ENCODE assay signal across 8 mouse cellular contexts in genomic region chr9:54559771-54560471, GRCm38 (mm10). TPM values are rescaled to one million over a fixed set of nuclear protein-coding genes. Genes with fewer than 3 reads are reported as not detected.
DNase-seq lines count a peak whose midpoint lies in the region; ATAC-seq and TF ChIP-seq lines count a peak whose summit lies in the region.

Gene Cib2 (minus strand): TSS chr9:54560218.

- peak within 1 kb of the TSS; percentile 45 for H3K4me3 ChIP-seq in forebrain, embryonic 11.5 days (ENCODE audit: low read depth, low read length)
- H3K4me3 ChIP-seq in heart, embryonic 15.5 days, result peak within 1 kb of the TSS; percentile 62
- H3K4me3 ChIP-seq in liver, embryonic 14.5 days (ENCODE audit: insufficient read depth in 1 of 2, low read depth in 2 of 2, low read length in 2 of 2), result peak within 1 kb of the TSS; percentile 47 to 55
- H3K4me3 ChIP-seq in neural tube, embryonic 11.5 days (ENCODE audit: low read depth, low read length), result peak within 1 kb of the TSS; percentile 49
- H3K4me3 ChIP-seq in stomach, embryonic 16.5 days (replicated peaks; ENCODE audit: low read length), result peak within 1 kb of the TSS; percentile 66

- peak; percentile 54 for TF ChIP-seq CTCF in liver, embryonic 14.5 days (IDR thresholded peaks at IDR 0.05; ENCODE audit: low read depth)

- ATAC-seq in CD4-positive, CD25-positive, alpha-beta regulatory T cell, adult 4 months, result peak; percentile 76
- ATAC-seq in forebrain, embryonic 11.5 days (replicated peaks; ENCODE audit: low FRiP score), result peak; percentile 97
- peak; percentile 98 for ATAC-seq in heart, embryonic 15.5 days (replicated peaks; ENCODE audit: insufficient number of reproducible peaks, insufficient read depth, low FRiP score, low read depth)
- ATAC-seq in liver, embryonic 14.5 days (ENCODE audit: insufficient read depth), result peak; percentile 95
- peak; percentile 96 for ATAC-seq in neural tube, embryonic 11.5 days (ENCODE audit: insufficient read depth, low FRiP score, low TSS enrichment)
- peak; percentile 97 for ATAC-seq in stomach, embryonic 16.5 days (ENCODE audit: insufficient read depth, low FRiP score)

- H3K27me3 ChIP-seq in forebrain, embryonic 11.5 days (ENCODE audit: control insufficient read depth, insufficient read depth, low read length), result no peaks in the 10 kb centered on the region
- 0 out of 2 replicates have a peak, but pooled peaks cover 10% of the 10 kb centered on the region for H3K27me3 ChIP-seq in heart, embryonic 15.5 days
- H3K27me3 ChIP-seq in liver, embryonic 14.5 days (ENCODE audit: control insufficient read depth, insufficient read depth, low read length), result no peaks in the 10 kb centered on the region; the same call in 1 of the 2 replicates
- 0 out of 2 replicates have a peak, but pooled peaks cover 3% of the 10 kb centered on the region for H3K27me3 ChIP-seq in neural tube, embryonic 11.5 days (ENCODE audit: control insufficient read depth, insufficient read depth, low read length)
- H3K27me3 ChIP-seq in stomach, embryonic 16.5 days (ENCODE audit: control insufficient read depth, insufficient read depth, low read length), result peaks cover 6% of the 10 kb centered on the region; the same call in 1 of the 2 replicates

- DNase-seq in c-Kit-positive CD71-negative TER-119-negative erythroid progenitor cells, embryonic 14.5 days (ENCODE audit: low read depth), result peak; percentile 49
- peak; percentile 93 for DNase-seq in forebrain, embryonic 11.5 days (ENCODE audit: low spot score)
- peak; percentile 91 to 94 for DNase-seq in kidney, postnatal 25 days
- peak; percentile 45 to 56 (median 50) for DNase-seq in liver, embryonic 14.5 days (ENCODE audit: low read depth in 3 of 3, low spot score in 3 of 3)
- peak; percentile 81 for DNase-seq in neural tube, embryonic 11.5 days (ENCODE audit: low spot score)

- TF ChIP-seq EP300 in liver, embryonic 14.5 days (IDR thresholded peaks at IDR 0.05; ENCODE audit: low read depth), result no peak

- 0 out of 2 replicates have a peak, but pooled peaks cover 3% of the 10 kb centered on the region for H3K4me1 ChIP-seq in forebrain, embryonic 11.5 days (replicated peaks; ENCODE audit: control insufficient read depth, insufficient read depth, low read length)
- peaks cover 11% of the 10 kb centered on the region for H3K4me1 ChIP-seq in heart, embryonic 15.5 days (replicated peaks)
- peaks cover 4 to 10% of the 10 kb centered on the region in 2 experiments for H3K4me1 ChIP-seq in liver, embryonic 14.5 days (replicated peaks; ENCODE audit: control insufficient read depth in 2 of 2, insufficient read depth in 2 of 2, low read length in 1 of 2)
- H3K4me1 ChIP-seq in neural tube, embryonic 11.5 days (ENCODE audit: control insufficient read depth, insufficient read depth, low read length), result no peaks in the 10 kb centered on the region
- H3K4me1 ChIP-seq in stomach, embryonic 16.5 days (ENCODE audit: control insufficient read depth, insufficient read depth, low read length), result 0 out of 2 replicates have a peak, but pooled peaks cover 2% of the 10 kb centered on the region

- peak within 1 kb of the TSS; percentile 63 for H3K9ac ChIP-seq in forebrain, embryonic 11.5 days (ENCODE audit: low read length)
- H3K9ac ChIP-seq in heart, embryonic 15.5 days, result peak within 1 kb of the TSS; percentile 67
- H3K9ac ChIP-seq in liver, embryonic 14.5 days (replicated peaks), result peak within 1 kb of the TSS; percentile 48
- peak within 1 kb of the TSS; percentile 53 for H3K9ac ChIP-seq in neural tube, embryonic 11.5 days (ENCODE audit: low read length)
- H3K9ac ChIP-seq in stomach, embryonic 16.5 days (ENCODE audit: low read length), result peak within 1 kb of the TSS; percentile 79

- no peaks in the 10 kb centered on the region for H3K9me3 ChIP-seq in forebrain, embryonic 11.5 days (ENCODE audit: control insufficient read depth, low read length)
- H3K9me3 ChIP-seq in heart, embryonic 15.5 days (replicated peaks), result no peaks in the 10 kb centered on the region
- no peaks in the 10 kb centered on the region for H3K9me3 ChIP-seq in liver, embryonic 14.5 days (ENCODE audit: control insufficient read depth, low read length)
- H3K9me3 ChIP-seq in neural tube, embryonic 11.5 days (ENCODE audit: control insufficient read depth, low read length), result no peaks in the 10 kb centered on the region
- H3K9me3 ChIP-seq in stomach, embryonic 16.5 days (replicated peaks; ENCODE audit: control insufficient read depth, low read length), result no peaks in the 10 kb centered on the region

- H3K27ac ChIP-seq in forebrain, embryonic 11.5 days (ENCODE audit: low read depth, low read length), result no peak within 1 kb of the TSS
- H3K27ac ChIP-seq in heart, embryonic 15.5 days, result no peak within 1 kb of the TSS
- no peak within 1 kb of the TSS for H3K27ac ChIP-seq in liver, embryonic 14.5 days
- H3K27ac ChIP-seq in neural tube, embryonic 11.5 days (ENCODE audit: low read depth, low read length), result no peak within 1 kb of the TSS
- no peak within 1 kb of the TSS for H3K27ac ChIP-seq in stomach, embryonic 16.5 days (ENCODE audit: low read length)

- H3K4me2 ChIP-seq in forebrain, embryonic 11.5 days (ENCODE audit: low read depth, low read length, severe bottlenecking), result peak within 1 kb of the TSS; percentile 85
- peak within 1 kb of the TSS; percentile 92 for H3K4me2 ChIP-seq in heart, embryonic 15.5 days
- peak within 1 kb of the TSS; percentile 84 for H3K4me2 ChIP-seq in liver, embryonic 14.5 days (ENCODE audit: low read depth)
- peak within 1 kb of the TSS; percentile 74 for H3K4me2 ChIP-seq in neural tube, embryonic 11.5 days (ENCODE audit: low read depth)
- peak within 1 kb of the TSS; percentile 92 for H3K4me2 ChIP-seq in stomach, embryonic 16.5 days (ENCODE audit: low read depth, low read length)

- H3K36me3 ChIP-seq in forebrain, embryonic 11.5 days (ENCODE audit: control insufficient read depth, insufficient read depth, low read length), result no peaks in the 10 kb centered on the region
- H3K36me3 ChIP-seq in heart, embryonic 15.5 days, result no peaks in the 10 kb centered on the region
- no peaks in the 10 kb centered on the region for H3K36me3 ChIP-seq in liver, embryonic 14.5 days (replicated peaks; ENCODE audit: control insufficient read depth, insufficient read depth, low read depth)
- no peaks in the 10 kb centered on the region for H3K36me3 ChIP-seq in neural tube, embryonic 11.5 days (ENCODE audit: control insufficient read depth, insufficient read depth, low read length)
- H3K36me3 ChIP-seq in stomach, embryonic 16.5 days (ENCODE audit: control insufficient read depth, insufficient read depth, low read length), result no peaks in the 10 kb centered on the region

- 2% methylated on average over 50 of the region's 54 CpGs for WGBS in forebrain, embryonic 11.5 days
- 3% methylated on average over 48 of the region's 54 CpGs for WGBS in heart, embryonic 15.5 days
- WGBS in liver, embryonic 14.5 days (ENCODE audit: insufficient replicate concordance), result 3% methylated on average over 50 of the region's 54 CpGs
- under 1% methylated on average over 48 of the region's 54 CpGs for WGBS in neural tube, embryonic 11.5 days
- WGBS in stomach, embryonic 16.5 days, result 2% methylated on average over 50 of the region's 54 CpGs

RNA-seq across cellular contexts. Expression of gene Cib2, which starts in this region (rescaled TPM):
- 1 to 10 TPM in 1 of 2 experiments, not detected in 1; 1.6 TPM for polyA plus RNA-seq in CD4-positive, CD25-positive, alpha-beta regulatory T cell, adult 4 months (2017; shearing (Covaris generic))
- 15.8 and 15.9 TPM in 2 replicates for polyA plus RNA-seq in forebrain, embryonic 11.5 days (2014; fragmentation: Nextera tagmentation; extraction: Ambion mirVana)
- polyA plus RNA-seq in heart, embryonic 15.5 days (2015; fragmentation: Nextera tagmentation; extraction: Ambion mirVana), result 5.3 and 5.6 TPM in 2 replicates
- 0.84 and 0.86 TPM in 2 replicates for polyA plus RNA-seq in liver, embryonic 14.5 days (2012; rRNA removed)
- 1.8 and 2.2 TPM in 2 replicates for polyA plus RNA-seq in liver, embryonic 14.5 days (2014; fragmentation: Nextera tagmentation; extraction: Ambion mirVana)
- polyA plus RNA-seq in neural tube, embryonic 11.5 days (2014; fragmentation: Nextera tagmentation; extraction: Ambion mirVana), result 17.3 and 18.7 TPM in 2 replicates
- polyA plus RNA-seq in stomach, embryonic 16.5 days (2015; fragmentation: Nextera tagmentation; extraction: Ambion mirVana), result 7.5 and 8.5 TPM in 2 replicates
